Mouse (Mus musculus): ENCODE measurements around the gene Uox. TPM values are rescaled to one million over a fixed set of nuclear protein-coding genes. Genes with fewer than 3 reads are reported as not detected.

The Uox gene
- polyA plus RNA-seq, 1 experiment = not detected

- Histone ChIP-seq H3K36me3 (replicated peaks; ENCODE audit: low read length) (no peaks in the 10 kb centered on the region), H3K27me3 (replicated peaks) (peaks cover 12% of the 10 kb centered on the region), H3K4me1 (peaks cover 6% of the 10 kb centered on the region), H3K9me3 (no peaks in the 10 kb centered on the region), H3K4me3 (replicated peaks) (no peak overlapping the region)
- TF ChIP-seq FLI1 (IDR thresholded peaks at IDR 0.05; ENCODE audit: low read length) (no peak), GATA1 (IDR thresholded peaks at IDR 0.05; ENCODE audit: borderline replicate concordance, low read length) (no peak)
These were observed 46.5 kb downstream of the Uox start for GRCm38 (mm10) chr3:146616533-146617283.

- Histone ChIP-seq H3K36me3 (replicated peaks; ENCODE audit: low read length) (no peaks in the 10 kb centered on the region), H3K9me3 (no peaks in the 10 kb centered on the region), H3K4me3 (replicated peaks) (no peak overlapping the region), H3K4me1 (peaks cover 6% of the 10 kb centered on the region), H3K27me3 (replicated peaks) (peaks cover 21% of the 10 kb centered on the region)
- TF ChIP-seq FLI1 (IDR thresholded peaks at IDR 0.05; ENCODE audit: low read length) = no peak
- no peak for TF ChIP-seq GATA1 (IDR thresholded peaks at IDR 0.05; ENCODE audit: borderline replicate concordance, low read length)
These were observed 47.7 kb downstream of the Uox start for GRCm38 (mm10) chr3:146617946-146618345.

- no peak for TF ChIP-seq FLI1 (IDR thresholded peaks at IDR 0.05; ENCODE audit: low read length)
- no peak for TF ChIP-seq GATA1 (IDR thresholded peaks at IDR 0.05; ENCODE audit: borderline replicate concordance, low read length)
- Histone ChIP-seq H3K4me3 (replicated peaks) (no peak overlapping the region), H3K36me3 (replicated peaks; ENCODE audit: low read length) (no peaks in the 10 kb centered on the region), H3K9me3 (no peaks in the 10 kb centered on the region), H3K4me1 (peaks cover 6% of the 10 kb centered on the region), H3K27me3 (replicated peaks) (peaks cover 22% of the 10 kb centered on the region)
These were observed 48.1 kb downstream of the Uox start for GRCm38 (mm10) chr3:146618357-146618756.

- TF ChIP-seq GATA1 (IDR thresholded peaks at IDR 0.05; ENCODE audit: borderline replicate concordance, low read length) (no peak), FLI1 (IDR thresholded peaks at IDR 0.05; ENCODE audit: low read length) (no peak)
- H3K27me3 ChIP-seq (replicated peaks) = peaks cover 24% of the 10 kb centered on the region
- no peak overlapping the region for H3K4me3 ChIP-seq (replicated peaks)
- H3K36me3 ChIP-seq (replicated peaks; ENCODE audit: low read length) = no peaks in the 10 kb centered on the region
- H3K9me3 ChIP-seq = no peaks in the 10 kb centered on the region
- peaks cover 6% of the 10 kb centered on the region for H3K4me1 ChIP-seq
These were observed 49.9 kb downstream of the Uox start for GRCm38 (mm10) chr3:146620101-146620500.

- peaks cover 6% of the 10 kb centered on the region for H3K4me1 ChIP-seq
- TF ChIP-seq GATA1 (IDR thresholded peaks at IDR 0.05; ENCODE audit: borderline replicate concordance, low read length) = no peak
- no peak for TF ChIP-seq FLI1 (IDR thresholded peaks at IDR 0.05; ENCODE audit: low read length)
- H3K27me3 ChIP-seq (replicated peaks) = peaks cover 27% of the 10 kb centered on the region
- H3K9me3 ChIP-seq = no peaks in the 10 kb centered on the region
- no peaks in the 10 kb centered on the region for H3K36me3 ChIP-seq (replicated peaks; ENCODE audit: low read length)
- no peak overlapping the region for H3K4me3 ChIP-seq (replicated peaks)
These were observed 50.5 kb downstream of the Uox start for GRCm38 (mm10) chr3:146620555-146621249.

DNA sequence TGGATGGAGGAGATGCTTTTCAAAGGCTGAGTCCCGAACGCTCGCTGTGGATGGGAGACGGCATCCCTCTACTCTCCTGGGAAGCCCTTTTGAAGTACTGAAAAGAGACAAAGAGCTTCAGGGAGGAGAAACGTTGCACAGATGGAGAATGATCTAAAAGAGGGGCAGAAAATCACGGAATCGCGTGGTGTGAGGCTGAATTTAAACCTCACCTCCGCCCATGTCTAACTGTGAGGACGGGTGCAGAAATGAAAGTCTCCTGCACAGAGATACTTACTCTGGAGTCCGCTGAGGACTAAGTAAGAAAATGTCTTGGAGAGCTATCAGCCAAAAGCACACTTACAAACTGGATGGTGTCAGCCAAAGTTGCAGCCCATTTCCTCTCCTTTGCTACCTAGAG lies 51.7 kb downstream of the Uox start:
- Histone ChIP-seq H3K4me1 (peaks cover 6% of the 10 kb centered on the region), H3K4me3 (replicated peaks) (no peak overlapping the region), H3K27me3 (replicated peaks) (peaks cover 30% of the 10 kb centered on the region), H3K9me3 (no peaks in the 10 kb centered on the region), H3K36me3 (replicated peaks; ENCODE audit: low read length) (no peaks in the 10 kb centered on the region)
- TF ChIP-seq FLI1 (IDR thresholded peaks at IDR 0.05; ENCODE audit: low read length) (no peak), GATA1 (IDR thresholded peaks at IDR 0.05; ENCODE audit: borderline replicate concordance, low read length) (no peak)

DNA sequence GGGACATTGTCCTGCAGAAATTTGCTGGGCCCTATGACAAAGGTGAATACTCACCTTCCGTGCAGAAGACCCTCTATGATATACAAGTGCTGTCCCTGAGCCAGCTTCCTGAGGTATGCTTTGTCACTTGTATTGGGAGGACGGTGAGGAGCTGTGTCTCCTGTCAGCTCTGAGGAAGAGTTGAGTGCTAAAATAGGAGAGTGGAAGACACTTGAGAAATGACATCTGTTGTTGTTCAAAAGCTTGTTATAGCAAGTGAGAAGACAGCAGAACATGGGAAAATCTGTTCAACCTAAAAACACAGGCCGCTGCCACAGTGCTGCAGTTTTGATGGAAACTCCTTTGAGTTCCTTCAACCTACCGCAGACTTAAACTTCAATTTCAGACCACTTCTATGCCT lies 55.5 kb downstream of the Uox start:
- Histone ChIP-seq H3K27me3 (replicated peaks) (peaks cover 41% of the 10 kb centered on the region), H3K9me3 (no peaks in the 10 kb centered on the region), H3K36me3 (replicated peaks; ENCODE audit: low read length) (no peaks in the 10 kb centered on the region), H3K4me3 (replicated peaks) (no peak overlapping the region), H3K4me1 (peaks cover 21% of the 10 kb centered on the region)
- TF ChIP-seq FLI1 (IDR thresholded peaks at IDR 0.05; ENCODE audit: low read length) (no peak), GATA1 (IDR thresholded peaks at IDR 0.05; ENCODE audit: borderline replicate concordance, low read length) (no peak)

- no peaks in the 10 kb centered on the region for H3K36me3 ChIP-seq (replicated peaks; ENCODE audit: low read length)
- H3K4me3 ChIP-seq (replicated peaks) = peak overlapping the region; percentile 15
- peaks cover 25% of the 10 kb centered on the region for H3K27me3 ChIP-seq (replicated peaks)
- peaks cover 16% of the 10 kb centered on the region for H3K4me1 ChIP-seq
- TF ChIP-seq FLI1 (IDR thresholded peaks at IDR 0.05; ENCODE audit: low read length) (no peak), GATA1 (IDR thresholded peaks at IDR 0.05; ENCODE audit: borderline replicate concordance, low read length) (no peak)
- no peaks in the 10 kb centered on the region for H3K9me3 ChIP-seq
These were observed 58.2 kb downstream of the Uox start for GRCm38 (mm10) chr3:146628227-146628982.

- H3K4me3 ChIP-seq (replicated peaks) = no peak overlapping the region
- no peaks in the 10 kb centered on the region for H3K36me3 ChIP-seq (replicated peaks; ENCODE audit: low read length)
- H3K4me1 ChIP-seq = peaks cover 15% of the 10 kb centered on the region
- peaks cover 11% of the 10 kb centered on the region for H3K9me3 ChIP-seq
- no peak for TF ChIP-seq GATA1 (IDR thresholded peaks at IDR 0.05; ENCODE audit: borderline replicate concordance, low read length)
- TF ChIP-seq FLI1 (IDR thresholded peaks at IDR 0.05; ENCODE audit: low read length) = no peak
- H3K27me3 ChIP-seq (replicated peaks) = peaks cover 15% of the 10 kb centered on the region
These were observed 62.3 kb downstream of the Uox start for GRCm38 (mm10) chr3:146632506-146632905.
